Mouse (Mus musculus) forebrain, embryonic 11.5 days (tissue): ENCODE data around the gene Tnfaip1. TPM values are rescaled to one million over a fixed set of nuclear protein-coding genes. Genes with fewer than 3 reads are reported as not detected.

Source experiments
- ATAC-seq: fragments of 200-750 bp; cut with Nextera tagmentation; replicated peaks from 2 replicates; pipeline ENCODE4 v1.8.0; 2017; ENCODE audit warnings: moderate TSS enrichment; ENCODE audit not compliant: low FRiP score
- DNase-seq: peaks from one replicate; pipeline ENCODE4 v3.0.0-alpha.2; 2017; ENCODE audit warnings: low spot score
- H3K27ac ChIP-seq: fragments of 300-500 bp; sonication (generic); 2 replicates; pipeline ENCODE4 v1.5.1; 2014; ENCODE audit warnings: low read depth, low read length
- H3K27me3 ChIP-seq: fragments of 300-500 bp; sonication (generic); 2 replicates; pipeline ENCODE4 v1.6.1; 2014; ENCODE audit warnings: mild to moderate bottlenecking, low read length, mixed read lengths; ENCODE audit not compliant: control insufficient read depth, insufficient read depth
- H3K36me3 ChIP-seq: fragments of 300-500 bp; sonication (generic); 2 replicates; pipeline ENCODE4 v1.6.1; 2014; ENCODE audit warnings: mild to moderate bottlenecking, low read length, moderate library complexity, mixed read lengths; ENCODE audit not compliant: control insufficient read depth, insufficient read depth
- H3K4me1 ChIP-seq: fragments of 300-500 bp; sonication (generic); replicated peaks from 2 replicates; pipeline ENCODE4 v1.6.1; 2014; ENCODE audit warnings: low read length, mixed read lengths; ENCODE audit not compliant: control insufficient read depth, insufficient read depth
- H3K4me2 ChIP-seq: fragments of 300-500 bp; sonication (generic); 2 replicates; pipeline ENCODE4 v1.6.1; 2014; ENCODE audit warnings: low read depth, mild to moderate bottlenecking, low read length, moderate library complexity, mixed read lengths; ENCODE audit not compliant: severe bottlenecking
- H3K4me3 ChIP-seq: fragments of 300-500 bp; sonication (generic); 2 replicates; pipeline ENCODE4 v1.5.1; 2014; ENCODE audit warnings: low read depth, low read length
- H3K9ac ChIP-seq: fragments of 300-500 bp; sonication (generic); 2 replicates; pipeline ENCODE4 v1.6.1; 2014; ENCODE audit warnings: low read length
- H3K9me3 ChIP-seq: fragments of 300-500 bp; sonication (generic); 2 replicates; pipeline ENCODE4 v1.6.1; 2016; ENCODE audit warnings: low read length, mixed read lengths; ENCODE audit not compliant: control insufficient read depth
- WGBS: fragments of 180-500 bp; shearing (Covaris S2); extraction: QIAGEN DNeasy Blood & Tissue Kit; methylation state at CpG from one replicate; pipeline ENCODE4 v1.1.7; 2014; 5-methylcytosine and 5-hydroxymethylcytosine counted together
- polyA plus RNA-seq: library from polyadenylated mRNA; unstranded; fragments of >200 nt; fragmentation: Nextera tagmentation; extraction: Ambion mirVana; gene quantifications from 2 replicates; pipeline ENCODE4 v1.2.1, GENCODE M21; 2014

Gene Tnfaip1
- polyA plus RNA-seq, 1 experiment from 2014 or later = 85.8 TPM

DNA sequence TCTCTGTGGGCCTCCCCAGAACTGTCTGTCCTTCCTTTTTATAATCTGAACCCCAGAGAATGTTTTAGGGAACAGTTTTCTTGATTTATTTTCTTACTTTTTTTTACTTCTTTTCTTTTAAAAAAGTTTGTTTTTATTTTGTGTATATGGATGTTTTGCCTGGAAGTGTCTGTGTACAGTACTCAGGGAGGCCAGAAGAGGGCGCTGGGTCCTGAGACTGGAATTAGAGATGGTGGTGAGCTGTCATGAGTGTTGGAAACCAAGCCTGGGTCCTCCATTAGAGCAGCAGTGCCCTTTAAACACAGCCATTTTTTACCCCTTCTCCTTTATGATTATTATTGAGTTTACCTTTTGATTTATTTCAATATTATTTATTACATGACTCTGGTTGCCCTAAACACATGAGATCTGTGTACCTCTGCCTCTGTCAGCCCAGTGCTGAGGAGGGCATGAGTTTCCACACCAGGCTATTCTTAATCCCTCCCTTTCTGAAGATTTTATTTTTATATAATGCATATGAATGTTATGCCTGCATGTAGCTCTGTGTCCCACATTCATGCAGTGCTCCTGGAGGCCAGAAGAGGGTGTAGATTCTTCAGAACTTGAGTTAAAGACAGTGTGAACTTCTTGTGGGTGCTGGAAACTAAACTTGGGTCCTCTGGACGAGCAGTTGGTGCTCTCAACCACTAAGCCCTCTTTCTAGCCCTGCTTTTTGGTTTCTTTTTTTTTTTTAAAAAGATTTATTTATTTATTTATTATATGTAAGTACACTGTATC lies 20.4 kb downstream of the Tnfaip1 start:
- no peak overlapping the region for H3K4me2 ChIP-seq
- WGBS = 68% methylated on average over 2 of the region's 2 CpGs
- peaks cover 15% of the 10 kb centered on the region for H3K36me3 ChIP-seq
- no peak for DNase-seq
- H3K27ac ChIP-seq = no peak overlapping the region
- H3K27me3 ChIP-seq = no peaks in the 10 kb centered on the region
- H3K4me3 ChIP-seq = no peak overlapping the region
- H3K9me3 ChIP-seq = no peaks in the 10 kb centered on the region
- ATAC-seq = no peak
- no peak overlapping the region for H3K9ac ChIP-seq
- peaks cover 4% of the 10 kb centered on the region; the same call in 1 of the 2 replicates for H3K4me1 ChIP-seq

- Histone ChIP-seq H3K4me1 (peaks cover 4% of the 10 kb centered on the region; the same call in 1 of the 2 replicates), H3K4me3 (peak overlapping the region; percentile 88), H3K9me3 (no peaks in the 10 kb centered on the region), H3K27me3 (no peaks in the 10 kb centered on the region), H3K27ac (no peak overlapping the region), H3K36me3 (peaks cover 11% of the 10 kb centered on the region), H3K9ac (peak overlapping the region; percentile 95), H3K4me2 (peak overlapping the region; percentile 94; the same call in 1 of the 2 replicates)
- DNase-seq = no peak
- ATAC-seq = no peak
- 84% methylated on average over 3 of the region's 3 CpGs for WGBS
Observed at GRCm38 (mm10) chr11:78513106-78513790, 22.9 kb downstream of the Tnfaip1 start.

GRCm38 (mm10) chr11:78512025-78512957 lies 23.8 kb downstream of the Tnfaip1 start, which contains the start of the genes Tmem199 and Poldip2:
Tmem199 (minus strand) TSS chr11:78512172.
Poldip2 (plus strand) TSS chr11:78512193.
- Histone ChIP-seq H3K9me3 (no peaks in the 10 kb centered on the region), H3K4me1 (peaks cover 4% of the 10 kb centered on the region; the same call in 1 of the 2 replicates), H3K27ac (peak within 1 kb of the TSS; percentile 62), H3K36me3 (peaks cover 14% of the 10 kb centered on the region), H3K4me3 (peak within 1 kb of the TSS; percentile 88), H3K27me3 (no peaks in the 10 kb centered on the region), H3K9ac (peak within 1 kb of the TSS; percentile 95), H3K4me2 (peak within 1 kb of the TSS; percentile 94)
- DNase-seq (peak; percentile 96), ATAC-seq (peak; percentile 93)
- WGBS = under 1% methylated on average over 65 of the region's 67 CpGs

DNA sequence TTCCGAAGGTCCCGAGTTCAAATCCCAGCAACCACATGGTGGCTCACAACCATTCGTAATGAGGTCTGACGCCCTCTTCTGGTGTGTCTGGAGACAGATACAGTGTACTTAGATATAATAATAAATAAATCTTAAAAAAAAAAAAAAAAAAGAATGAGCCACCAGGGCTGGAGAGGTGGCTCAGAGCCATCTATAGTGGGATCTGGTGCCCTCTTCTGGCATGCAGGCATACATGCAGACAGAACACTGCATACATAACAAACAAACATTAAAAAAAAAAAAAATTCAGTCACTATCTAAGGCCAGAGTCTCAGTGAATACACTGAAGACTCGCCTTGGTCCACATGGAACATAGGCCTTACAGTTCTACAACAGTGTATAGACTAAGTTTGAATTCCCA lies 27.0 kb downstream of the Tnfaip1 start:
- WGBS = 79% methylated on average over 5 of the region's 5 CpGs
- DNase-seq = no peak

GRCm38 (mm10) chr11:78505430-78505829 lies 30.7 kb downstream of the Tnfaip1 start:
- Histone ChIP-seq H3K4me2 (no peak overlapping the region), H3K27ac (no peak overlapping the region), H3K4me3 (no peak overlapping the region), H3K36me3 (peaks cover 8% of the 10 kb centered on the region), H3K4me1 (no peaks in the 10 kb centered on the region), H3K9me3 (no peaks in the 10 kb centered on the region), H3K27me3 (no peaks in the 10 kb centered on the region), H3K9ac (no peak overlapping the region)
- 82% methylated on average over 3 of the region's 3 CpGs for WGBS
- ATAC-seq = no peak
- DNase-seq = no peak

More for the DNA sequence above, 27.0 kb downstream of the Tnfaip1 start:
- H3K4me2 ChIP-seq = no peak overlapping the region
- H3K9ac ChIP-seq = no peak overlapping the region
- H3K36me3 ChIP-seq = peaks cover 8% of the 10 kb centered on the region
- H3K4me1 ChIP-seq = peaks cover 4% of the 10 kb centered on the region; the same call in 1 of the 2 replicates
- H3K4me3 ChIP-seq = no peak overlapping the region
- no peaks in the 10 kb centered on the region for H3K9me3 ChIP-seq
- no peaks in the 10 kb centered on the region for H3K27me3 ChIP-seq
- H3K27ac ChIP-seq = no peak overlapping the region
- no peak for ATAC-seq

DNA sequence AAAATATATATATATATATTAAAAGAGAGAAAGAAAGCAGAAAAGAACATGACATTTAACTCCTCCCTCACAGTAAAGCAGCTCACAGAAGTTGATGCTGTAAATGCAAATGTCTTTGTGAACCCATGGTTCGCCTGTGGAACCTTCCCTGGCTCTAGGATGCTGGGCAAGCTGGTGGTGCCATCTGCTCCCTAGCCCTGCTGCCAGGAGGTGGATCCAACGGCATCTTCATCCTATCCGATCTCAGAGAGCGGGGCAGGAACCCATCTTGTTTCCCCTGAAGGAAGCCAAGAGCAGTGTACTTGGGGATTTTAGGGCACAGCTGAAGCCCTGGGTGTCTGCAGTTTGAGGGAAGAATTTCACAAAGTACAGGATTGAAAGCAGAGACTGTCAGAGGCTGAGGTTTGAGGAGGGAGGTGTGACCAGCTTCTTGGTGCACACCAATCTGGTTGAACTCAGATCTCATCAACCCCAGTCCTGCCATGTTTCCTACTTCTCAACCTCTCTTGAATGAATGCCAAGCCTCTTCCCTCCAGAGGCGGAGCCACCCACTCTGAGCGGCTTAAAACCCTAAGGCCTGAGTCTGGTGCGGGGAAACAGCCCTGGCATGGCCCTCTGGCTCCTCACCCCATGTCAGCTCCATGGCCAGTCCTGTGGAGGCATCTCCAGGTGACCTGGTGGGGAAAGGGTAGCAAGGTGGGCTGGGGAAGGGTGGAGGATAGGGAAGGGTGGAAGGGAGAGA lies 33.1 kb downstream of the Tnfaip1 start, which contains the start of gene Sebox:
TSS of gene Sebox (plus strand) at position 539 of the 742 bp plus-strand sequence.
- Histone ChIP-seq H3K9ac (no peak within 1 kb of the TSS), H3K27ac (no peak within 1 kb of the TSS), H3K36me3 (peaks cover 5% of the 10 kb centered on the region), H3K4me3 (no peak within 1 kb of the TSS), H3K4me1 (no peaks in the 10 kb centered on the region), H3K9me3 (no peaks in the 10 kb centered on the region), H3K4me2 (no peak within 1 kb of the TSS), H3K27me3 (no peaks in the 10 kb centered on the region)
- no peak for ATAC-seq
- 69% methylated on average over 7 of the region's 7 CpGs for WGBS
- no peak for DNase-seq

- Histone ChIP-seq H3K4me2 (no peak overlapping the region), H3K4me1 (no peaks in the 10 kb centered on the region; the same call in 1 of the 2 replicates), H3K27ac (no peak overlapping the region), H3K27me3 (no peaks in the 10 kb centered on the region), H3K36me3 (peaks cover 2% of the 10 kb centered on the region; the same call in 1 of the 2 replicates), H3K9ac (no peak overlapping the region), H3K9me3 (no peaks in the 10 kb centered on the region), H3K4me3 (no peak overlapping the region)
- no peak for ATAC-seq
- WGBS = 87% methylated on average over 20 of the region's 20 CpGs
- no peak for DNase-seq
Observed at GRCm38 (mm10) chr11:78501529-78501928, 34.6 kb downstream of the Tnfaip1 start.
